Mouse (Mus musculus): ENCODE results near the gene Ddx59.

Gene Ddx59

GRCm38 (mm10) chr1:136414798-136415755, at the start of gene Ddx59:
Gene Ddx59 (plus strand): TSS chr1:136415271.
- DNase-seq (ENCODE audit: low read depth, low spot score) = peak; percentile 92

DNA sequence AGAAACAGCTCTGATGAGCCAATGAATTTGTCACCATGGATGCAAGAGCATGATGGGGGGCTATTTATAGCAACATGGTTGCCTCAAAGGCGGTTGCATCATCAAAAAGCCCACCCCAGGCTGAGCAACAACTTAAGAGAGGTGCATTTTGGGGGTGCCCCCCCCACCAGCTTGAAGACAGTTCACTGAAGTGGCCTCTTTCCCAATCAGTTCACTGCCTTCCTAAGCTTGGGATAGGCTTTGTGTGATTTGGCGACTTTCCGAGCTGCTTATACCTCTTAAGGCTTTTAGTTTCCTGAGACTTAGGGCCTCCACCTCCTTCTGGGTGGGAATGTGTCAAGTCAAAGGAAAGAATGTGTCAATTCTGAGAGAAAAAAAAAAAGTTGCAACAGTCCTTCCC, 49.1 kb upstream of the Ddx59 start:
- DNase-seq (ENCODE audit: low read depth, low spot score) = no peak

DNA sequence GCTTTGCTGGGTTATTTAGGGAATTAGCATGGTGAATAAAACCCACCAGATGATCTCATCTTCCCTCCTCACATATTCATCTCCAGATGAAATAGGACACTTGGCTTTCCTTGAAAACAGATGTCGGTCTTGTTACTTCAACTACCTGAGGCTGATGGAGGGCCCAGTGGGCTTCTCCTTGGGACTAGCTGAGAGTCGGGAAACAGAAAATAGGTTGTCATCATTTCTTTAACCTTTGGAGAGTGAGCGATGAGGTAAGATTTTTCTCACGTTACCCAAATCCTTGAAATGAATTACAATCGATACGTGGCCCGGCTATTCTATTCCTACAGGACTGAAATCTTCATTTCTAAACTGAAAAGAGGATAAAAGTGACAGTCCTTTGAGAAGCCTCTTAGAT, 35.8 kb upstream of the Ddx59 start:
- DNase-seq (ENCODE audit: low read depth, low spot score) = no peak

DNA sequence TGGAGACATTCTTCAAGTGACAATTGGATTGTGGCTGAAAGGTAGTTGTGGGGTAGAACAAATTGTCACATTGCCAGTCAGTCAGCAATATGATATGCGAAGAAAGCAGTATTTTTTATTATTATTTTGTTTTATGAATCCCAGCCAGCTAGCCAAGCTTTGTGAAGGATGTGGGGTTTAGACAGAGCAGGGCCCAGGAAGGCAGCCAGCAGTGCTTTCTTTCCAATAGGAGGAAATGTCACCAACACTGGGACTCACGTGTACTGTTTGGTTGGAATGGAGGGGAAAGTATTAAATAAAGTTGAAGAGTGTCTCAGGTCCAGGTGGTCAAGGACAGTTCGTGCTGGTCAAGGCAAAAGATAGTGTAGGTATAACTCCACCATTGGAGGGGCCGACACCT, 34.9 kb upstream of the Ddx59 start:
- no peak for DNase-seq (ENCODE audit: low read depth, low spot score)

DNA sequence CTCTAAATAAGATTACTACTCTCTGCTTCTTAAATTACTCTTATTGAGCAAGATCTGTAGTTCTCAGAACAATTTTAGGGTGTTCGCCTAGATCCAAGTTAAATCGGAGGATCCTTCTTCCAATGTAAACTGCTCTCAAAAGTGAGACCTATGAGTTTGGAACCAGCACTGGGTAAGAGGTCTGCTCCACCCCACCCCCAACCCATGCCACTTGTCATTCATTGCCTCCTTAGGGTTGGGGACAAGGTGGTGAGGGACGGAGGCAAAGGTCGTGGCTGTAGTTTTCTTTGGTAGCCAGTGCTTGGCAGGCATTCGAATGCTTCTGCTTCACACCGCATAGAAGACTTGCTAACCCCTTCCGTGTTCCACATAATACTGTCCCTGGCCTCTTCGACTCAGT, 34.5 kb upstream of the Ddx59 start:
- DNase-seq (ENCODE audit: low read depth, low spot score) = no peak

GRCm38 (mm10) chr1:136381169-136381568, 33.9 kb upstream of the Ddx59 start:
- no peak for DNase-seq (ENCODE audit: low read depth, low spot score)

GRCm38 (mm10) chr1:136381583-136381982, 33.5 kb upstream of the Ddx59 start:
- DNase-seq (ENCODE audit: low read depth, low spot score) = no peak

DNA sequence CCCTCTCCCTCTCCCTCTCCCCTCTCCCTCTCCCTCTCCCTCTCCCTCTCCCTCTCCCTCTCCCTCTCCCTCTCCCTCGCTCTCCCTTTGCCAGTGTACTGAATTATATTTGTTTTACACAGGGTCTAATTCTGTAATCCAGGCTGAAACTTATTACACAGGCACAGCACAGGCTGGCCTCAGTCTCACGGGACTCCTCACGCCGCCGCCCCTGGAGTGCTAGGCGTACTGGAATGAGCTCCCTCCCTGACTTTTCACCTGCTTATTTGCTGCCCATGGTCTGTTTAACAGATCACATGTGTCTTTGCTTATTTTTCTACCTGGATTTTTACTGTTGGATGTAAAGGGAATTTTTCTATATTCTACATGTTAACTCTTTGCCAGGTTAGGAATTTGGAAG, 28.2 kb upstream of the Ddx59 start:
- no peak for DNase-seq (ENCODE audit: low read depth, low spot score)

GRCm38 (mm10) chr1:136394506-136394905, 20.6 kb upstream of the Ddx59 start:
- peak; percentile 24 for DNase-seq (ENCODE audit: low read depth, low spot score)

GRCm38 (mm10) chr1:136395073-136395472, 20.0 kb upstream of the Ddx59 start:
- DNase-seq (ENCODE audit: low read depth, low spot score) = no peak

DNA sequence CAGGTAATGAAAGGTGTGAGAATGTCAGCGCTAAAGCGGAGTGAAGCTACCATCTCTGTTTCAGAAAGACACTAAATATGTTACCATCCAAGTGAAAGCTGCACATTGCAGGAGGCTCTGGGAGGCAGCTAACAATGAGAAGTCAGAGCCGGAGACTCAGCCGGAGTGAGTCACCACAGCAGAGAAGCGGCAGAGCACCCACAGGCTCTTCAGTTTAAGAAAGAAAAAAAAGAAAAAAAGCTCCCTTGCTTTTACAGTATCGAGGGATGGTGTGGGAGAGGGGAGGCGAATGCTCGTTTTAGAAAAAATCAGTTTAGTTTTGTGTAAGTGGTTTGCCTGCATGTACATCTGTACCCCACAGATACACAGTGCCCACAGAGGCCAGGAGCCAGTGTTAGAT, 13.8 kb upstream of the Ddx59 start:
- DNase-seq (ENCODE audit: low read depth, low spot score) = no peak

GRCm38 (mm10) chr1:136409631-136410030, 5.4 kb upstream of the Ddx59 start:
- no peak for DNase-seq (ENCODE audit: low read depth, low spot score)

DNA sequence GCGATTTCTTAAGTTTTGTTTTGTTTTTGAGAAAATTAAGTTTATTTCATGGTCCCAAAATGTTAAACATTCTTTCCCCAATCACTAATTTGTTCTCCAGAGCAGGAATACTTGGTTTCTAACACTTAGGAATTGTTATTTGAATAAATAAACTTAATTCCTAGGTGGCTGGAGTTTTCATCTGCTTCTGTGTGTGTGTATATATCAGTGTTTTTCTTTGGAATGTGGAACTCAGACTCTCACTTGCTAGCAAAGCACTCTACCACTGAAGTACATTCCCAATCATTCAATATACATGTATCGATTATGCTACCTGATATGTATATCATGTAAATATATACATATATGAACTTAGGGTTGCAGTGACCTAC, 670 bp downstream of the Ddx59 start:
- no peak for DNase-seq (ENCODE audit: low read depth, low spot score)

DNA sequence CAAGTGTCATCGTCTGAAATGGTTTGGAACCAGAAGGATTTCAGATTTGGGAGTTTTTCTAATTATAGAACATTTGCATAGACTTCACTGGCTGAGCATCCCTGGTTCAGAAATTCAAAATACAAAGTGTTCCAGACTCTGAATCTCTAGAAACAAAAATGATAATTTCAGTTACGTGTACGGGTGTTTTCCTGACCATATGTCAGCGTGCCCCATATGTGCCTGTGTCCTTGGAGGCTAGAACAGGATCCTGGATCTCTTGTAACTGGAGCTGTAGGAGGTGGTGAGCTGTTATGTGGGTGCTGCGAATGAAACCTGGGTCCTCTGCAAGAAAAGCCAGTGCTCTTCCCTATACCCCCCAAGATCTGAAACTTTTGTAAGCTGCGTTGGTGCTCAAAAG, 3.3 kb downstream of the Ddx59 start:
- no peak for DNase-seq (ENCODE audit: low read depth, low spot score)

- DNase-seq (ENCODE audit: low read depth, low spot score) = no peak
These were observed 12.3 kb downstream of the Ddx59 start for GRCm38 (mm10) chr1:136427166-136427969.

- no peak for DNase-seq (ENCODE audit: low read depth, low spot score)
These were observed 13.9 kb downstream of the Ddx59 start for GRCm38 (mm10) chr1:136428981-136429380.

- DNase-seq (ENCODE audit: low read depth, low spot score) = no peak
These were observed 15.2 kb downstream of the Ddx59 start for GRCm38 (mm10) chr1:136430126-136430818.

- DNase-seq (ENCODE audit: low read depth, low spot score) = no peak
These were observed 25.7 kb downstream of the Ddx59 start for GRCm38 (mm10) chr1:136440741-136441140.

GRCm38 (mm10) chr1:136442809-136443208, 27.7 kb downstream of the Ddx59 start:
- DNase-seq (ENCODE audit: low read depth, low spot score) = no peak

DNA sequence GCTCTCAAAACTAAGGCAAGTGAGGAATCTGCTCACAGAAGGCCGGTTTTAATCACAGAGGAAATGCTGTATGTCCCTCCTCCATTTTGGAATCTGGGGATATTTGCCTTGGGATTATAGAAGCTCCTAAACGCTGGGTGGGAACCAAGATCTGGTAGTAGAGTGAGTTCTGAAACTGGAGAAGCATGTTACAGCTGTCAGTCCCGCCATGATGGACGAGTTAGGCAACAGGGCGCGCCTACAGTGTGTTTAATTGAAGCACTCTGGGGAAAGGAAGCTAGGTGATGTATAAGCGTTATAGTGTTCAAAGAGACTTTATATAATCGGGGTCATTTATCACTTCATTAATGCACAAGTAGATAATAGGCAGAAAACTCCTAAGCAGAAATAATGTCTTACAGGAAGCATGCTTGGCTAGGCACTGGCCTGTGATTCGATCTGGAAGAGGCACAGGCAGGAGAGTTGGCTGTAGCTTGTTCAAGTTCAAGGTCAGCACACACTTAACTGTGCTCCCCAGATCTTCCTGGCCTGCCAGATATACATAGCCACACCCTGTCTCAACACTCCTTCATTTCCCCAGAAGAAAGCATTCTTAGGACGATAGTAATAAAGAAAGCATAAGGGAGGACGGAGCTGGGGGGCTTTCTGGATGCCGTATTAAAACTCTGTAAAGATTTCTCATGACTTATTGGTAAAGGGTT, 29.6 kb downstream of the Ddx59 start:
- DNase-seq (ENCODE audit: low read depth, low spot score) = no peak

- no peak for DNase-seq (ENCODE audit: low read depth, low spot score)
These were observed 31.9 kb downstream of the Ddx59 start for GRCm38 (mm10) chr1:136446933-136447332.
